Mouse (Mus musculus) G1E (cell line): Measurements from ENCODE around the gene Gm12166. TPM values are rescaled to one million over a fixed set of nuclear protein-coding genes. Genes with fewer than 3 reads are reported as not detected.
"Not testable (repeated sequence)": the region's sequence is repeated elsewhere in the genome, so short reads cannot be mapped to it uniquely, and the experiment has no call there.

Source experiments
- ATAC-seq: 2 replicates; pipeline ENCODE4 v1.8.0; 2016; ENCODE audit warnings: mild to moderate bottlenecking; ENCODE audit not compliant: insufficient number of reproducible peaks, poor library complexity, low FRiP score, severe bottlenecking; ENCODE audit errors: extremely low read depth
- DNase-seq: peaks from one replicate; pipeline ENCODE4 v3.0.0; 2012; ENCODE audit warnings: low spot score
- H3K27me3 ChIP-seq: 2 replicates; pipeline ENCODE4 v1.6.1; 2012; ENCODE audit warnings: mild to moderate bottlenecking, low read length, inconsistent platforms; ENCODE audit not compliant: insufficient read depth
- H3K36me3 ChIP-seq: replicated peaks from 2 replicates; pipeline ENCODE3; 2012; ENCODE audit warnings: mild to moderate bottlenecking, inconsistent platforms
- H3K4me1 ChIP-seq: 2 replicates; pipeline ENCODE4 v1.6.1; 2012; ENCODE audit warnings: low read depth, low read length, inconsistent platforms, mixed read lengths; ENCODE audit not compliant: insufficient read depth
- H3K4me3 ChIP-seq: 2 replicates; pipeline ENCODE4 v1.5.1; 2012; ENCODE audit warnings: low read depth, mild to moderate bottlenecking, inconsistent platforms, low read length, moderate library complexity, mixed read lengths
- H3K9me3 ChIP-seq: replicated peaks from 2 replicates; pipeline ENCODE4 v1.6.1; 2012; ENCODE audit warnings: inconsistent platforms
- CTCF ChIP-seq: IDR thresholded peaks from 2 replicates; pipeline ENCODE4 v1.5.1; 2012; ENCODE audit warnings: low read depth, low read length, inconsistent platforms, mixed read lengths
- GATA1 ChIP-seq: IDR thresholded peaks from 2 replicates; pipeline ENCODE4 v1.6.1; 2012; ENCODE audit warnings: borderline replicate concordance, low read length, inconsistent platforms, mixed read lengths
- GATA2 ChIP-seq: IDR thresholded peaks from 2 replicates; pipeline ENCODE4 v1.6.1; 2012; ENCODE audit warnings: low read depth, low read length, inconsistent platforms, borderline replicate concordance
- POLR2AphosphoS5 ChIP-seq: IDR thresholded peaks from 2 replicates; pipeline ENCODE4 v1.6.1; 2012; ENCODE audit warnings: low read depth, low read length, inconsistent platforms; ENCODE audit not compliant: insufficient replicate concordance
- TAL1 ChIP-seq: conservative IDR thresholded peaks from 2 replicates; pipeline ENCODE4 v1.6.1; 2012; ENCODE audit warnings: low read depth, low read length, inconsistent platforms, mixed read lengths
- polyA plus RNA-seq: library from polyadenylated mRNA; stranded (reverse); fragments of >175 nt; gene quantifications from 2 replicates; pipeline ENCODE4 v1.2.3, GENCODE M21; 2012
- total RNA-seq, 2 experiments: library from RNA; stranded (forward) in 1 of 2; stranded (reverse) in 1 of 2; fragments of 200-1000 nt in 1 of 2; fragments of >200 nt in 1 of 2; fragmentation: Nextera tagmentation in 1 of 2; gene quantifications; 2 replicates each; pipeline ENCODE4 v1.2.3; 2014 to 2017

Gene Gm12166
- total and polyA plus RNA-seq, 3 experiments = 0.35 to 16.7 (median 2.5) TPM

DNA sequence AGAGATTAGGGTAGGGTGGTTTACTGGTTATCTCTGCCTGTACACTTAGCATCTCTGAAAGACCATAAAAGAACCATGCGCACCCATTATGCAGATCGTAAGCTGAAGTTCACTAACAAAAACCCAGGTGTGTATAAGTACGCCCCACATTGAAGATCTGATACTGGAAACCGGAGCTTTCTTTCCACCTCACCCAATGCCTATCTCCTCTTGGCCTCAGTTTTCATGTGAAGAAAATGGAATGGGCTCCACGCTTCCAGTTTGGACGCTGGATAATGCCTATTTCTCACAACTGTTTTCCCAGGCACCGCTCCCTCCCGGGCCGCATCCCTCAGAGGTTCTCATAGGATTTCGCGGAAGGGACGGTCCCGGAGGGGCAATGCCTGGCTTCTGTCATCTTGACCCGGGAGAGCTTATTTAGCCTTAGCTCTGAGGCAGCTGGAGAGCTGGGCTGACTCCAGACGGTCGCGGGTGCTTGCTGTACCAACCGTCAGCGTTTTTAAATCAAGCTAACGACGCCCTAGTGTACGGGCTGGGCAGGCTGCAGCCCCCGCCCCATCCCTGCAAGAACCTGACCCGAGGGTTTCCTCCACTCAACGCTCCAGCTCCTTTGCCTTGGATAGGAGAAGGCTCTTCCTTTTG lies 4.8 kb upstream of the Gm12166 start:
- DNase-seq (no peak), ATAC-seq (no peak)
- peaks cover 27% of the 10 kb centered on the region for H3K27me3 ChIP-seq
- H3K36me3 ChIP-seq = no peaks in the 10 kb centered on the region
- TF ChIP-seq CTCF = no peak
- TF ChIP-seq TAL1 = no peak
- no peak for TF ChIP-seq GATA1
- TF ChIP-seq GATA2 = no peak
- no peak for TF ChIP-seq POLR2AphosphoS5
- no peak overlapping the region for H3K4me3 ChIP-seq
- H3K4me1 ChIP-seq = no peaks in the 10 kb centered on the region
- no peaks in the 10 kb centered on the region for H3K9me3 ChIP-seq

DNA sequence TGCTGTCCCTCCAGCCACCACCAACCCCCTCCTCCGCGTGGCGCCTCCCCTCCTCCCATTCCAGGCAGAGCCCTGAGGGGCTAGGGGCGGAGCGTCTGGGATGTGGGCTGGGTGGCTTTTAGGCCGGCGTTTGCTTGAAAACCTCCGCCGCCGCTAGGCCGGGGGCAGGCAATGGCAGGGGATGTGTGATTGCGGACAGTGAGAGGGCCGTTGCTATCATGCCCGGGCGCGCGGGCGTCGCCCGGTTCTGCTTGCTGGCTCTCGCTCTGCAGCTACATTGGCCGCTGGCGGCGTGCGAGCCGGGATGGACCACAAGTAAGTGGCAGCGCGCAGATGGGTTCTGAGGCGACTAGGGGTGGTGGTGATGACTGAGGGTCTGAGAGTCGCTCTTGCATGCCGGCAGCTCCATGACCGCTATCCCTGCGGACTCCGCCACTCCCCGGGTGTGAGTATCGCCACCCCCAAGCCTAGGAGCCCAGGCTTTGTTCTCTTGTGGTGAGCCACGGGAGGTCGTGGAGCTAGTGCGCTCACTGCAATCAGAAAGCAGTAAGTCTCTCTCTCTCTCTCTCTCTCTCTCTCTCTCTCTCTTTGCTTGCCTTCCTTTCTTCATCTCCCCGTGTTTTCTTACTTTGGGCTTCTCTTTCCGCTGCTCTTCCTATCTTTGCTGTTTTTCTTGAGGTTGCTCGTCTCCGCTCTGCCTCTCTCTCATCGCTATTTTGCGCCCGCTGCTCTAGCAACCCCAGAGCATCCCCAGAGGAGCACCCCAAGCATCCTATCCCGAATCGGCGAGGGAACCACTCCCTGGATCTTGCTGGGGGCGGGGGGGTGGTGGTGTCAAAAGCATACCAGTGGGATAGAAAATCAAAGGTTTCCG lies 4.0 kb upstream of the Gm12166 start, which contains the start of gene Adam19:
Adam19 (plus strand) TSS at position 97 of the 874 bp plus-strand sequence.
- no peak within 1 kb of the TSS for H3K4me3 ChIP-seq
- TF ChIP-seq POLR2AphosphoS5 (no peak), CTCF (no peak), TAL1 (no peak), GATA2 (no peak), GATA1 (no peak)
- no peaks in the 10 kb centered on the region for H3K36me3 ChIP-seq
- DNase-seq = no peak
- H3K27me3 ChIP-seq = peaks cover 27% of the 10 kb centered on the region
- no peaks in the 10 kb centered on the region for H3K9me3 ChIP-seq
- ATAC-seq = no peak
- no peaks in the 10 kb centered on the region for H3K4me1 ChIP-seq

DNA sequence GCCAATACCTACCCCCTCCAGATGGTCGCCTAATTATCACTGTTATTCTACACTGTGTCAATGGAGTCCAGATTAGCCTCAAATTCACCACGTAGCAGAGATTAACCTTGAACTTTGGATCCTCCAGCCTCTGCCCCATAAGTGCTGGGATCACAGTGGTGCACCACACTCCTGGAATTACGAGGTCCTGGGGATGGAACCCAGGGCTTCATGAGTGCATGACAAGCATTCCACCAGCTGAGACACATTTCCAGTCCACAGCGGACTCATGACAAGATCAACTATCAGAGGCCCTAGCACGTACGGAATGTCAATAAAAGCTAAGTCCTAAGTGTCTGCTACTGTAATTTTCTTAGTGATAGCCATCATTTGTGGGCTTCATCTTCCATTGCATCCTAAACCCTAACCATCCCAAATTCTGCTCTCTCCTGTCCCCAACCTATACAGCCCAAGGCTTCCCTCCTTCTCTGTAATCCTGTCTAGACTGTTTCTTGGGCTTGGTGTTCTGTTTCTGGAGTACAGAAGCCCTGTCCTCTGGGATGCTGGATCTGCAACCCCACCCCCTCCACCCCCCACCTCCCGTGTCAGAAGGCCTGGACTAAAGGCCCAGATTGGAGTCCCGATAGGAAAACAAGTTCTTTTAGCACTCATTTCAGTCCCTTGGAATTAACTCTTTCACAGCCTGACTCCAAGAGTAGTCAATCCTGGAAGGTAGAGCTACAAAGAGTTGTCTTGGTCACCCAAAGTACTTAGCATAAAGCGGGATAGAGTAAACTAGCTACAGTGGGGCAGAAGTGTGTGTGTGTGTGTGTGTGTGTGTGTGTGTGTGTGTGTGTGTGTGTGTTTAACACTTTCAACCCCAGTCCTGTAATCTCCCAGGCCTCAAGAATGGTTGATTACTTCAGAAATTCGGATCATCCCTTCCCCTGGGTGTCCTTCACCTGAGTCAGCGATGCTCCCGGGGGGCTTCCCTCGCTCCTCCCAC lies 3.1 kb upstream of the Gm12166 start:
- TF ChIP-seq POLR2AphosphoS5 (no peak), TAL1 (no peak), CTCF (no peak), GATA1 (no peak), GATA2 (no peak)
- H3K36me3 ChIP-seq = no peaks in the 10 kb centered on the region
- H3K9me3 ChIP-seq = no peaks in the 10 kb centered on the region
- DNase-seq (no peak), ATAC-seq (no peak)
- H3K4me3 ChIP-seq = no peak overlapping the region
- H3K27me3 ChIP-seq = peaks cover 27% of the 10 kb centered on the region
- H3K4me1 ChIP-seq = no peaks in the 10 kb centered on the region

DNA sequence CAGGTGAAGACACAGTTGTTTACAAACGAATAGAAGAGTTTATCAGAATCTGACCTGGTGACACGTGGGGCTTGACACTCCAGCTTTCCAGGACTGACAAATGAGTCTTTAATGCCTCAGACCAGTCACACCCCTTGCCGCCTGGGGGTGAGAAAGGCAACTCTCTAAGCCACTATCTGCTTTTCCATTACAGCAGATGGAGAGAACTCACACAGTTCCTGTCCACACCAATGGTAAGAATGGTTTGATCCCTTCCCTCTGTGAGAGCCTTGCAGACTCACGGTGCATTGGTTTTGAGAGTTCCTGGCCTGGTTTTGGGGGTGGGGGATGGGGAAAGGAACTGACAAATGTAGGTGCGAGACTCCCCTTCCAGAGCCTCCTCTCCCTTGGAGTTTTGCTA lies 2.2 kb upstream of the Gm12166 start:
- no peaks in the 10 kb centered on the region for H3K9me3 ChIP-seq
- peaks cover 27% of the 10 kb centered on the region for H3K27me3 ChIP-seq
- no peak overlapping the region for H3K4me3 ChIP-seq
- H3K36me3 ChIP-seq = no peaks in the 10 kb centered on the region
- no peak for DNase-seq
- no peak for ATAC-seq
- H3K4me1 ChIP-seq = no peaks in the 10 kb centered on the region
- TF ChIP-seq GATA1 (no peak), GATA2 (no peak), CTCF (no peak), TAL1 (no peak), POLR2AphosphoS5 (no peak)

DNA sequence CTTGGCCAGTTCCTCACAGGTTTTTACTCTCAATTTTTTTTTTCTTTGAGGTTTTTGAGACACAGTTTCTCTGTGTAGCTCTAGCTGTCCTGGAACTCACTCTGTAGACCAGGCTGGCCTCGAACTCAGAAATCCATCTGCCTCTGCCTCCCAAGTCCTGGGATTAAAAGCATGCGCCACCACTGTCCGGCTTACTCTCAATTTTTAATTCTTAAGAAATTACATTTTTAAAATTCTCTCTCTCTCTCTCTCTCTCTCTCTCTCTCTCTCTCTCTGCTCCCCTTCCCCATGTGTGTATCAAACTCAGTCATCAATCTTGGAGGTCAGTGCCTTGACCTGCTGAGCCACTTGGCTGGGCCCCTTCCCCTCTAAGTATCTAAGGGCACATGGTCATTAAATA lies 1.3 kb upstream of the Gm12166 start:
- H3K36me3 ChIP-seq, H3K9me3 ChIP-seq, ATAC-seq, H3K4me1 ChIP-seq, H3K4me3 ChIP-seq, DNase-seq: not testable (repeated sequence)
- H3K27me3 ChIP-seq = peaks cover 27% of the 10 kb centered on the region

DNA sequence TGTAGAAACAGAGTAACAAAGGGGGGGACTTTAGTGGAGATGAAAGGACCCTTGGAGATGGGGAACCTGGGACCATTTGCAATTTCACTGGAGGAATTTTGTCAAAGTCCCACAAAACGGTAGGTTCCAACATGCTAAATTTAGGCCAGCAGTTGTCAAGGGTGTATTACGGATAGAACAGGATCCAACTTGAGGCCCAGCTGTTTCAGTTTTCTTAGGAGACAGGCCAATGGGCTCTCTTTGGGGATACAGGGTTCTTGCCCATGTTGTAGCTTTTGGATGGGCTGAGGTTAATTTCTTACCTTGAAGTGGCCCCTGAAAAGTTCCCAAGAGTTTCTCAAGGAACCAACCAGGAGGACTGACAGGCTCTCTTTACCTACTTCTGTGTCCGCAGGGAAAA lies 4.9 kb downstream of the Gm12166 start:
- DNase-seq (no peak), ATAC-seq (no peak)
- Histone ChIP-seq H3K27me3 (no peaks in the 10 kb centered on the region), H3K4me1 (no peaks in the 10 kb centered on the region), H3K9me3 (peaks cover 9% of the 10 kb centered on the region), H3K4me3 (no peak overlapping the region), H3K36me3 (no peaks in the 10 kb centered on the region)
- TF ChIP-seq GATA1 (no peak), POLR2AphosphoS5 (no peak), CTCF (no peak), GATA2 (no peak), TAL1 (no peak)
